Mouse (Mus musculus): ENCODE results near the gene Gad2. TPM values are rescaled to one million over a fixed set of nuclear protein-coding genes. Genes with fewer than 3 reads are reported as not detected.
A peak's percentile ranks its signal among the peaks of the same experiment; 100 is the strongest.

Gene Gad2
- total RNA-seq, 1 experiment, result 0.13 TPM

- no peak overlapping the region for H3K27ac ChIP-seq (ENCODE audit: insufficient read depth, low read depth, low read length, poor library complexity, severe bottlenecking)
- in situ Hi-C loops (cut with MboI; ENCODE audit: low sequenced_read_pairs in 2 of 2, unreplicated experiment in 2 of 2), result loop anchor here in 1 of 2 experiments (10.0 kb wide), 1 partner anchor 782 kb away; no protein-coding TSS in a partner anchor
- DNase-seq (ENCODE audit: low read depth, low spot score), result no peak
- H3K9me3 ChIP-seq (ENCODE audit: control insufficient read depth, insufficient read depth, low read depth, low read length), result no peaks in the 10 kb centered on the region
- H3K4me1 ChIP-seq (ENCODE audit: control insufficient read depth in 2 of 2, insufficient read depth in 2 of 2, low read length in 2 of 2, poor library complexity in 1 of 2), result no peaks in the 10 kb centered on the region
- H3K4me3 ChIP-seq (ENCODE audit: insufficient read depth in 1 of 2, low read depth in 1 of 2, low read length in 2 of 2, poor library complexity in 1 of 2, severe bottlenecking in 1 of 2), result no peak overlapping the region
- no peaks in the 10 kb centered on the region for H3K36me3 ChIP-seq (ENCODE audit: control insufficient read depth, insufficient read depth, low read length, poor library complexity, severe bottlenecking)
- no peak overlapping the region for H3K9ac ChIP-seq (ENCODE audit: insufficient read depth, low read depth, low read length, poor library complexity, severe bottlenecking)
- TF ChIP-seq ZNF384 (IDR thresholded peaks at IDR 0.05; ENCODE audit: low read depth, low read length) (no peak), CHD2 (IDR thresholded peaks at IDR 0.05; ENCODE audit: low read depth, low read length) (no peak), HCFC1 (IDR thresholded peaks at IDR 0.05; ENCODE audit: borderline replicate concordance, insufficient read depth, low read length) (no peak), ZC3H11A (IDR thresholded peaks at IDR 0.05; ENCODE audit: borderline replicate concordance, low read depth, low read length) (no peak), MAFK (IDR thresholded peaks at IDR 0.05; ENCODE audit: insufficient read depth, low read depth, low read length) (no peak)
Measured at GRCm38 (mm10) chr2:22727113-22727512, 105.1 kb downstream of the Gad2 start.

- no peak for DNase-seq (ENCODE audit: low read depth, low spot score)
- H3K4me1 ChIP-seq (ENCODE audit: control insufficient read depth in 2 of 2, insufficient read depth in 2 of 2, low read length in 2 of 2, poor library complexity in 1 of 2), result no peaks in the 10 kb centered on the region
- in situ Hi-C loops (cut with MboI; ENCODE audit: low sequenced_read_pairs in 2 of 2, unreplicated experiment in 2 of 2), result no loop called here
- no peak overlapping the region for H3K27ac ChIP-seq (ENCODE audit: insufficient read depth, low read depth, low read length, poor library complexity, severe bottlenecking)
- peaks cover 4% of the 10 kb centered on the region; the same call in 1 of the 2 replicates for H3K9me3 ChIP-seq (ENCODE audit: control insufficient read depth, insufficient read depth, low read depth, low read length)
- TF ChIP-seq CHD2 (IDR thresholded peaks at IDR 0.05; ENCODE audit: low read depth, low read length), result no peak
- no peak for TF ChIP-seq ZC3H11A (IDR thresholded peaks at IDR 0.05; ENCODE audit: borderline replicate concordance, low read depth, low read length)
- TF ChIP-seq MAFK (IDR thresholded peaks at IDR 0.05; ENCODE audit: insufficient read depth, low read depth, low read length), result no peak
- no peak for TF ChIP-seq HCFC1 (IDR thresholded peaks at IDR 0.05; ENCODE audit: borderline replicate concordance, insufficient read depth, low read length)
- no peak overlapping the region for H3K4me3 ChIP-seq (ENCODE audit: insufficient read depth in 1 of 2, low read depth in 1 of 2, low read length in 2 of 2, poor library complexity in 1 of 2, severe bottlenecking in 1 of 2)
- no peaks in the 10 kb centered on the region for H3K36me3 ChIP-seq (ENCODE audit: control insufficient read depth, insufficient read depth, low read length, poor library complexity, severe bottlenecking)
- H3K9ac ChIP-seq (ENCODE audit: insufficient read depth, low read depth, low read length, poor library complexity, severe bottlenecking), result no peak overlapping the region
Measured at GRCm38 (mm10) chr2:22736134-22736533, 114.1 kb downstream of the Gad2 start.

GRCm38 (mm10) chr2:22739369-22739768, 117.4 kb downstream of the Gad2 start:
- TF ChIP-seq CHD2 (IDR thresholded peaks at IDR 0.05; ENCODE audit: low read depth, low read length) (no peak), ZNF384 (IDR thresholded peaks at IDR 0.05; ENCODE audit: low read depth, low read length) (no peak), HCFC1 (IDR thresholded peaks at IDR 0.05; ENCODE audit: borderline replicate concordance, insufficient read depth, low read length) (no peak), ZC3H11A (IDR thresholded peaks at IDR 0.05; ENCODE audit: borderline replicate concordance, low read depth, low read length) (no peak), MAFK (IDR thresholded peaks at IDR 0.05; ENCODE audit: insufficient read depth, low read depth, low read length) (no peak)
- H3K36me3 ChIP-seq (ENCODE audit: control insufficient read depth, insufficient read depth, low read length, poor library complexity, severe bottlenecking), result no peaks in the 10 kb centered on the region
- in situ Hi-C loops (cut with MboI; ENCODE audit: low sequenced_read_pairs in 2 of 2, unreplicated experiment in 2 of 2), result no loop called here

GRCm38 (mm10) chr2:22740441-22740840, 118.4 kb downstream of the Gad2 start:
- in situ Hi-C loops (cut with MboI; ENCODE audit: low sequenced_read_pairs in 2 of 2, unreplicated experiment in 2 of 2), result no loop called here
- H3K9me3 ChIP-seq (ENCODE audit: control insufficient read depth, insufficient read depth, low read depth, low read length), result peaks cover 4% of the 10 kb centered on the region; the same call in 1 of the 2 replicates
- no peak overlapping the region for H3K9ac ChIP-seq (ENCODE audit: insufficient read depth, low read depth, low read length, poor library complexity, severe bottlenecking)
- H3K4me1 ChIP-seq (ENCODE audit: control insufficient read depth in 2 of 2, insufficient read depth in 2 of 2, low read length in 2 of 2, poor library complexity in 1 of 2), result no peaks in the 10 kb centered on the region
- no peak overlapping the region for H3K27ac ChIP-seq (ENCODE audit: insufficient read depth, low read depth, low read length, poor library complexity, severe bottlenecking)
- no peak overlapping the region for H3K4me3 ChIP-seq (ENCODE audit: insufficient read depth in 1 of 2, low read depth in 1 of 2, low read length in 2 of 2, poor library complexity in 1 of 2, severe bottlenecking in 1 of 2)
- DNase-seq (ENCODE audit: low read depth, low spot score), result peak; percentile 68
- TF ChIP-seq HCFC1 (IDR thresholded peaks at IDR 0.05; ENCODE audit: borderline replicate concordance, insufficient read depth, low read length) (no peak), ZC3H11A (IDR thresholded peaks at IDR 0.05; ENCODE audit: borderline replicate concordance, low read depth, low read length) (no peak)
- H3K36me3 ChIP-seq (ENCODE audit: control insufficient read depth, insufficient read depth, low read length, poor library complexity, severe bottlenecking), result no peaks in the 10 kb centered on the region

More at GRCm38 (mm10) chr2:22739369-22739768, 117.4 kb downstream of the Gad2 start:
- peak; percentile 97 for DNase-seq (ENCODE audit: low read depth, low spot score)
- Histone ChIP-seq H3K9ac (ENCODE audit: insufficient read depth, low read depth, low read length, poor library complexity, severe bottlenecking) (no peak overlapping the region), H3K27ac (ENCODE audit: insufficient read depth, low read depth, low read length, poor library complexity, severe bottlenecking) (no peak overlapping the region), H3K9me3 (ENCODE audit: control insufficient read depth, insufficient read depth, low read depth, low read length) (peaks cover 4% of the 10 kb centered on the region; the same call in 1 of the 2 replicates), H3K4me1 (ENCODE audit: control insufficient read depth in 2 of 2, insufficient read depth in 2 of 2, low read length in 2 of 2, poor library complexity in 1 of 2) (no peaks in the 10 kb centered on the region), H3K4me3 (ENCODE audit: insufficient read depth in 1 of 2, low read depth in 1 of 2, low read length in 2 of 2, poor library complexity in 1 of 2, severe bottlenecking in 1 of 2) (no peak overlapping the region)

GRCm38 (mm10) chr2:22741222-22741621, 119.2 kb downstream of the Gad2 start:
- in situ Hi-C loops (cut with MboI; ENCODE audit: low sequenced_read_pairs in 2 of 2, unreplicated experiment in 2 of 2), result no loop called here
- no peak overlapping the region for H3K9ac ChIP-seq (ENCODE audit: insufficient read depth, low read depth, low read length, poor library complexity, severe bottlenecking)
- H3K27ac ChIP-seq (ENCODE audit: insufficient read depth, low read depth, low read length, poor library complexity, severe bottlenecking), result no peak overlapping the region
- no peaks in the 10 kb centered on the region for H3K4me1 ChIP-seq (ENCODE audit: control insufficient read depth in 2 of 2, insufficient read depth in 2 of 2, low read length in 2 of 2, poor library complexity in 1 of 2)
- H3K4me3 ChIP-seq (ENCODE audit: insufficient read depth in 1 of 2, low read depth in 1 of 2, low read length in 2 of 2, poor library complexity in 1 of 2, severe bottlenecking in 1 of 2), result no peak overlapping the region
- no peak for DNase-seq (ENCODE audit: low read depth, low spot score)
- peaks cover 4% of the 10 kb centered on the region; the same call in 1 of the 2 replicates for H3K9me3 ChIP-seq (ENCODE audit: control insufficient read depth, insufficient read depth, low read depth, low read length)
- no peaks in the 10 kb centered on the region for H3K36me3 ChIP-seq (ENCODE audit: control insufficient read depth, insufficient read depth, low read length, poor library complexity, severe bottlenecking)
- TF ChIP-seq HCFC1 (IDR thresholded peaks at IDR 0.05; ENCODE audit: borderline replicate concordance, insufficient read depth, low read length) (no peak), ZNF384 (IDR thresholded peaks at IDR 0.05; ENCODE audit: low read depth, low read length) (no peak), CHD2 (IDR thresholded peaks at IDR 0.05; ENCODE audit: low read depth, low read length) (no peak), MAFK (IDR thresholded peaks at IDR 0.05; ENCODE audit: insufficient read depth, low read depth, low read length) (no peak), ZC3H11A (IDR thresholded peaks at IDR 0.05; ENCODE audit: borderline replicate concordance, low read depth, low read length) (no peak)

Other genes starting within 250 kb of the Gad2 start
- 0.11 and 0.18 TPM in 2 replicates for gene Apbb1ip, start 151.9 kb downstream of the Gad2 start, total RNA-seq (2012; rRNA removed)

All from ES-E14 (cell line).